Mouse (Mus musculus): ENCODE results near the gene Galk2. TPM values are rescaled to one million over a fixed set of nuclear protein-coding genes. Genes with fewer than 3 reads are reported as not detected.
A peak's percentile ranks its signal among the peaks of the same experiment; 100 is the strongest.

Gene Galk2
- polyA plus RNA-seq, 1 experiment from 2014 or later: 9.6 TPM

- Histone ChIP-seq H3K4me3 (ENCODE audit: low read depth, low read length) (no peak overlapping the region), H3K27ac (ENCODE audit: low read depth) (no peak overlapping the region), H3K27me3 (ENCODE audit: insufficient read depth, low read length) (no peaks in the 10 kb centered on the region), H3K4me1 (ENCODE audit: insufficient read depth) (no peaks in the 10 kb centered on the region), H3K4me2 (ENCODE audit: low read depth, low read length) (no peak overlapping the region), H3K36me3 (replicated peaks; ENCODE audit: insufficient read depth, low read length) (no peaks in the 10 kb centered on the region), H3K9ac (replicated peaks) (no peak overlapping the region), H3K9me3 (ENCODE audit: low read length) (no peaks in the 10 kb centered on the region)
- WGBS (ENCODE audit: insufficient replicate concordance): 73% methylated on average over 5 of the region's 5 CpGs
- DNase-seq (no peak), ATAC-seq (no peak)
- no peak for TF ChIP-seq EP300 (IDR thresholded peaks at IDR 0.05; ENCODE audit: low read depth)
- no peak for TF ChIP-seq CTCF (IDR thresholded peaks at IDR 0.05; ENCODE audit: low read depth)
Observed at GRCm38 (mm10) chr2:125975808-125976345, 117.0 kb downstream of the Galk2 start.

- no peak overlapping the region for H3K4me3 ChIP-seq (ENCODE audit: low read depth, low read length)
- TF ChIP-seq EP300 (IDR thresholded peaks at IDR 0.05; ENCODE audit: low read depth) (no peak), CTCF (IDR thresholded peaks at IDR 0.05; ENCODE audit: low read depth) (no peak)
- DNase-seq (no peak), ATAC-seq (no peak)
- no peaks in the 10 kb centered on the region for H3K36me3 ChIP-seq (replicated peaks; ENCODE audit: insufficient read depth, low read length)
- H3K4me2 ChIP-seq (ENCODE audit: low read depth, low read length): no peak overlapping the region
- H3K9me3 ChIP-seq (ENCODE audit: low read length): no peaks in the 10 kb centered on the region
- no peaks in the 10 kb centered on the region for H3K27me3 ChIP-seq (ENCODE audit: insufficient read depth, low read length)
- WGBS (ENCODE audit: insufficient replicate concordance): 65% methylated on average over 5 of the region's 5 CpGs
- H3K9ac ChIP-seq (replicated peaks): no peak overlapping the region
- no peaks in the 10 kb centered on the region for H3K4me1 ChIP-seq (ENCODE audit: insufficient read depth)
- H3K27ac ChIP-seq (ENCODE audit: low read depth): no peak overlapping the region
Observed at GRCm38 (mm10) chr2:126002291-126002690, 143.4 kb downstream of the Galk2 start.

GRCm38 (mm10) chr2:126006088-126006487 is 147.2 kb downstream of the Galk2 start:
- no peaks in the 10 kb centered on the region for H3K4me1 ChIP-seq (ENCODE audit: insufficient read depth)
- ATAC-seq (no peak), DNase-seq (peak; percentile 45)
- H3K9ac ChIP-seq (replicated peaks): no peak overlapping the region
- H3K4me3 ChIP-seq (ENCODE audit: low read depth, low read length): no peak overlapping the region
- no peaks in the 10 kb centered on the region for H3K9me3 ChIP-seq (ENCODE audit: low read length)
- no peaks in the 10 kb centered on the region for H3K27me3 ChIP-seq (ENCODE audit: insufficient read depth, low read length)
- H3K27ac ChIP-seq (ENCODE audit: low read depth): no peak overlapping the region
- 29% methylated on average over 3 of the region's 3 CpGs for WGBS (ENCODE audit: insufficient replicate concordance)
- no peak for TF ChIP-seq EP300 (IDR thresholded peaks at IDR 0.05; ENCODE audit: low read depth)
- peak; percentile 68 for TF ChIP-seq CTCF (IDR thresholded peaks at IDR 0.05; ENCODE audit: low read depth)
- no peaks in the 10 kb centered on the region for H3K36me3 ChIP-seq (replicated peaks; ENCODE audit: insufficient read depth, low read length)
- no peak overlapping the region for H3K4me2 ChIP-seq (ENCODE audit: low read depth, low read length)

- Histone ChIP-seq H3K9me3 (ENCODE audit: low read length) (no peaks in the 10 kb centered on the region), H3K36me3 (replicated peaks; ENCODE audit: insufficient read depth, low read length) (no peaks in the 10 kb centered on the region), H3K4me1 (ENCODE audit: insufficient read depth) (no peaks in the 10 kb centered on the region), H3K27ac (ENCODE audit: low read depth) (no peak overlapping the region), H3K27me3 (ENCODE audit: insufficient read depth, low read length) (no peaks in the 10 kb centered on the region), H3K4me3 (ENCODE audit: low read depth, low read length) (no peak overlapping the region), H3K9ac (replicated peaks) (no peak overlapping the region), H3K4me2 (ENCODE audit: low read depth, low read length) (no peak overlapping the region)
- WGBS (ENCODE audit: insufficient replicate concordance): 64% methylated on average over 2 of the region's 2 CpGs
- DNase-seq: no peak
- TF ChIP-seq CTCF (IDR thresholded peaks at IDR 0.05; ENCODE audit: low read depth) (no peak), EP300 (IDR thresholded peaks at IDR 0.05; ENCODE audit: low read depth) (no peak)
- no peak for ATAC-seq
Observed at GRCm38 (mm10) chr2:126006742-126007141, 147.8 kb downstream of the Galk2 start.

GRCm38 (mm10) chr2:126014989-126015710 is 156.2 kb downstream of the Galk2 start:
- 47% methylated on average over 12 of the region's 12 CpGs for WGBS (ENCODE audit: insufficient replicate concordance)
- ATAC-seq (no peak), DNase-seq (no peak)
- H3K27ac ChIP-seq (ENCODE audit: low read depth): no peak overlapping the region
- no peaks in the 10 kb centered on the region for H3K4me1 ChIP-seq (ENCODE audit: insufficient read depth)
- H3K27me3 ChIP-seq (ENCODE audit: insufficient read depth, low read length): no peaks in the 10 kb centered on the region
- H3K4me3 ChIP-seq (ENCODE audit: low read depth, low read length): no peak overlapping the region
- TF ChIP-seq EP300 (IDR thresholded peaks at IDR 0.05; ENCODE audit: low read depth) (no peak), CTCF (IDR thresholded peaks at IDR 0.05; ENCODE audit: low read depth) (no peak)
- no peaks in the 10 kb centered on the region for H3K36me3 ChIP-seq (replicated peaks; ENCODE audit: insufficient read depth, low read length)
- H3K9me3 ChIP-seq (ENCODE audit: low read length): no peaks in the 10 kb centered on the region
- no peak overlapping the region for H3K4me2 ChIP-seq (ENCODE audit: low read depth, low read length)
- no peak overlapping the region for H3K9ac ChIP-seq (replicated peaks)

- H3K27me3 ChIP-seq (ENCODE audit: insufficient read depth, low read length): no peaks in the 10 kb centered on the region
- no peak overlapping the region for H3K9ac ChIP-seq (replicated peaks)
- H3K27ac ChIP-seq (ENCODE audit: low read depth): no peak overlapping the region
- WGBS (ENCODE audit: insufficient replicate concordance): 64% methylated on average over 3 of the region's 3 CpGs
- no peak overlapping the region for H3K4me2 ChIP-seq (ENCODE audit: low read depth, low read length)
- TF ChIP-seq CTCF (IDR thresholded peaks at IDR 0.05; ENCODE audit: low read depth) (no peak), EP300 (IDR thresholded peaks at IDR 0.05; ENCODE audit: low read depth) (no peak)
- no peaks in the 10 kb centered on the region for H3K9me3 ChIP-seq (ENCODE audit: low read length)
- H3K4me1 ChIP-seq (ENCODE audit: insufficient read depth): no peaks in the 10 kb centered on the region
- no peak overlapping the region for H3K4me3 ChIP-seq (ENCODE audit: low read depth, low read length)
- no peaks in the 10 kb centered on the region for H3K36me3 ChIP-seq (replicated peaks; ENCODE audit: insufficient read depth, low read length)
- ATAC-seq (no peak), DNase-seq (no peak)
Observed at GRCm38 (mm10) chr2:126015763-126016473, 157.0 kb downstream of the Galk2 start.

Data from liver, postnatal 0 days (tissue).